Mouse (Mus musculus): ENCODE measurements around the gene Eva1c.

DNA sequence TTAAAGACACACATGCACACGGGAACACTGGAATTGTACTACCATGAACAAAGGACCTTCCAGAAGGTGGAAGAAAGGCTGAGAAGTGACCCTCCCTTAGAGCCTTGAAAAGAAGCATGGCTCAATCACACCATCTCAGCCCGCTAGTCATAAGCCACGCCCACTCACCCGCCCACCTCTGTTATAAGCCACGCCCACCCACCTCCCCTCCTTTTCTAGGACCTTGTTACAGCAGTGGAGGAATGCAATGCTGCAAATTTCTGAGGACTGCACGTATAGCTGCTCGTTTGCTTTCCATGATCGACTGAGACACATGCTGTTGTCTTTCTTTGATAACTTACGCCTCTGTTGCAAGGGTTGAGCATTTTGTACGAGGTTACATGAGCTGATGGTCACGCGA lies 22.7 kb downstream of the Eva1c start:
- no peak for TF ChIP-seq E2F4 (IDR thresholded peaks at IDR 0.05; ENCODE audit: insufficient replicate concordance, low read depth, low read length)
- no peak for TF ChIP-seq CHD2 (IDR thresholded peaks at IDR 0.05; ENCODE audit: low read length)
- TF ChIP-seq CTCF (conservative IDR thresholded peaks at IDR 0.05 in 1 of 2, IDR thresholded peaks at IDR 0.05 in 1 of 2; ENCODE audit: low read depth in 2 of 2, low read length in 2 of 2) = no peak
- TF ChIP-seq USF1 (IDR thresholded peaks at IDR 0.05; ENCODE audit: low read depth, low read length) = no peak
- no peak for TF ChIP-seq POLR2A (IDR thresholded peaks at IDR 0.05; ENCODE audit: low read depth, low read length)
